Mouse (Mus musculus): Measurements from ENCODE around the gene Fam19a1.

- TF ChIP-seq POLR2A (IDR thresholded peaks at IDR 0.05; ENCODE audit: insufficient read depth, low read length) (no peak), EP300 (IDR thresholded peaks at IDR 0.05; ENCODE audit: insufficient read depth, low read depth, low read length) (no peak)
Measured at GRCm38 (mm10) chr6:96418866-96419265, 305.9 kb downstream of the Fam19a1 start.

Data from ES-Bruce4 (cell line).